In the genomic region with DNA sequence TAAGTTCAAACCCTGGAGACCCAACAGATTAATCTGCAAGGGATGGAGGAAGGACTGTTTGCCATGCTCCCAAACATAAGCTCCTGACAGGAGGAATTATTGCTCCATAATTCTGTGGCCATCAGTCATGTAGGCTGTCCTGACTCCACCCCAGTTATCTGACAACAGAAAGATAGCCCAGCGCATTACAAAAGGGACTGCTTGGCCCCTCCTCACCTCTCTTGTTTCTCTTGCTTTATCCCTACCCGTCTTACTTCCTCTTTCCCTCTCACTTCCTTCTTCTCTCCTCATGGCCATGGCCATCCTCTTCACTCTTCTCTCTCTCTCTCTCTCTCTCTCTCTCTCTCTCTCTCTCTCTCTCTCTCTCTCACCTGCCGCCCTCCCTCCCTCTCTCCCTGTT, we compare ENCODE assay signal across 22 mouse cellular contexts.
"Had no signal": no experiment of that assay in that cellular context is flagged by ENCODE, and none has a peak within 500 bp of the region (broad histone marks: within the 10 kb centered on the region; RNA-seq: fewer than 3 reads in every experiment).

No protein-coding gene starts in this region.

- H3K9me3 ChIP-seq: liver, embryonic 15.5 days; lung, embryonic 15.5 days; midbrain, embryonic 12.5 days; neural tube, embryonic 12.5 days had no signal

- H3K27ac ChIP-seq: liver, embryonic 15.5 days; lung, embryonic 15.5 days; macrophage; midbrain, embryonic 12.5 days; neural tube, embryonic 12.5 days had no signal

- DNase-seq: liver, postnatal 0 days; lung, adult 2 months; lung, postnatal 14 days; lung, postnatal 36 days; midbrain, embryonic 14.5 days; retina, postnatal 1 day; right cerebral cortex, adult 18-20 months; right cerebral cortex, postnatal 25 days; right cerebral cortex, postnatal 4 days; spleen, adult 18-20 months; thymus, adult 18-20 months; thymus, postnatal 14 days; thymus, postnatal 36 days had no signal

- H3K27me3 ChIP-seq: liver, embryonic 15.5 days; lung, embryonic 15.5 days; megakaryocyte, embryonic 14.5 days; midbrain, embryonic 12.5 days; neural tube, embryonic 12.5 days had no signal

- H3K4me2 ChIP-seq: liver, embryonic 15.5 days; lung, embryonic 15.5 days; midbrain, embryonic 12.5 days; neural tube, embryonic 12.5 days had no signal

- H3K4me1 ChIP-seq: liver, embryonic 15.5 days; lung, embryonic 15.5 days; megakaryocyte, embryonic 14.5 days; midbrain, embryonic 12.5 days; neural tube, embryonic 12.5 days had no signal

- H3K4me3 ChIP-seq: liver, embryonic 15.5 days; lung, embryonic 15.5 days; megakaryocyte, embryonic 14.5 days; midbrain, embryonic 12.5 days; myocyte; neural tube, embryonic 12.5 days had no signal

- H3K9ac ChIP-seq: liver, embryonic 15.5 days; liver, postnatal 0 days; lung, embryonic 15.5 days; midbrain, embryonic 12.5 days; neural tube, embryonic 12.5 days had no signal

- ATAC-seq: liver, postnatal 0 days; lung, postnatal 0 days; midbrain, embryonic 16.5 days had no signal

- H3K36me3 ChIP-seq: liver, embryonic 15.5 days; lung, embryonic 15.5 days; midbrain, embryonic 12.5 days; neural tube, embryonic 12.5 days had no signal
